Mouse (Mus musculus): ENCODE measurements around the gene Ddhd1.
A peak's percentile ranks its signal among the peaks of the same experiment; 100 is the strongest.

Gene Ddhd1

DNA sequence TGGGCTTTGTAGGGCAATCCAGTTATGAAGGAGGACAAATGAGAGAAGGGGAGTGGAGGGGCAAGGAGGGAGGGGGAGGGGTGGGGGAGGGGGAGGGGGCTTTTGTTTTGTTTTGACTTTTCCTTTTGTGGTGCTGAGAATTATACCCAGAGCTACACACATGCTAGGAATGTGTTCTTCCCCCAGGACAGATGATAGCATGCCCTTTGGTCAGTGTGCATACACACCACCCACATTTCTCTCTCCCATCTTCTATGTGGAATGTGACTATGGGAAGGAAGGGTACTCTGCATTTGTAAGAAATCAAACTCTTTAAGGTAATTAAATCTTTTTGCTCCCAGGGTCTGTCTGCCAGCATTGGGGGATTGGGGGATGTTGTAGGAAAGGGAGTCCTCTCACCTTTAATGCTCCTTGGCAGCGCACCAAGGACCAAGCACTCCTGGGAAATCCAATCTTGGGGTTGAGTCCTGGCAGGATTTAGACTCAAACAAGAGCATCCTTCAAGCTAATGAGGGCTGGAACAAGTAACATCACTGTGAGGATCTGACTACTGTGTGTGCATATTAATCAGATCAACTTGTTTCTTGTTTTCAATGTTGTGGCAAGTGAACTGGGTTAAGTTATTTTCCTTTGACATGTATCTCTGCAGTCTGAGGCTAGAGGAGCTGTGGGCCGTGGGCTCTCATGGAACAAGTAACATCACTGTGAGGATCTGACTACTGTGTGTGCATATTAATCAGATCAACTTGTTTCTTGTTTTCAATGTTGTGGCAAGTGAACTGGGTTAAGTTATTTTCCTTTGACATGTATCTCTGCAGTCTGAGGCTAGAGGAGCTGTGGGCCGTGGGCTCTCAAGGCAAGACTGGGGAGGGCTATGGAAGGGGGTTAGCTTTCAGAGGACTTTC lies 76.8 kb downstream of the Ddhd1 start:
- DNase-seq (ENCODE audit: low spot score) = peak; percentile 53

DNA sequence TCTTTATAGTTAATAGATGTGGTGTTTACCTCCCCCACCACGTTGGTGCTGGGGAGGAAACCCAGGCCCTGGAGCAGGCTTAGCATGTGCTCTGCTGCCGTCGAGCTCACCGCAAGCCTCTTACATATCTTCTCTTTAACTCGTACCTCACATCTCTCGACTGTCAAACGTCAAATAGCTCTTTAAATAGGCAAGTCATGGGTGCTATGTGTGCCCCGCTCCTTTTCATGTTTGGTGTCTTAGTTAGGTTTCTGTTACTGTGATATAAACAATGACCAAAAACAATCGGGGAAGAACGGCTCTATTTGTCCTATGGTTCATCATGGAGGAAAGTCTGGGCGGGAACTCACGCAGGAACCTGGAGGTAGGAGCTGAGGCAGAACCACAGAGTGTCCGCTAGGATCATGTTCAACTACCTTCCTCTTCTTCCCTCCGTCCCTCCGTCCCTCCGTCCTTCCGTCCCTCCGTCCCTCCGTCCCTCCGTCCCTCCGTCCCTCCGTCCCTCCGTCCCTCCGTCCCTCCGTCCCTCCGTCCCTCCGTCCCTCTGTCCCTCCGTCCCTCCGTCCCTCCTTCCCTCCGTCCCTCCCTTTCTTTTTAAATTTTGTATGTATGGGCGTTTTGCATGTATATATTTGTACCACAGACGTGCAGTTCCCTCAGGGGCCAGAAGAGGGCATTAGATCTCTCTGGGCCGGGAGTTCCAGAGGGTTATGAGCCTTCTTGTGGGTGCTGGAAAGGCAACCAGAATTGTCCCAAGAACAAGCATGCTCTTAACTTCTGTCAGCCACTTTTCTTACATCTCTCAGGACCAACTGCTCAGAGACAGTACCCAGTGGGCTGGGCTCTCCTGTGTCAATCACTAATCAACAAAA lies 91.6 kb downstream of the Ddhd1 start:
- DNase-seq (ENCODE audit: low spot score) = peak; percentile 67

DNA sequence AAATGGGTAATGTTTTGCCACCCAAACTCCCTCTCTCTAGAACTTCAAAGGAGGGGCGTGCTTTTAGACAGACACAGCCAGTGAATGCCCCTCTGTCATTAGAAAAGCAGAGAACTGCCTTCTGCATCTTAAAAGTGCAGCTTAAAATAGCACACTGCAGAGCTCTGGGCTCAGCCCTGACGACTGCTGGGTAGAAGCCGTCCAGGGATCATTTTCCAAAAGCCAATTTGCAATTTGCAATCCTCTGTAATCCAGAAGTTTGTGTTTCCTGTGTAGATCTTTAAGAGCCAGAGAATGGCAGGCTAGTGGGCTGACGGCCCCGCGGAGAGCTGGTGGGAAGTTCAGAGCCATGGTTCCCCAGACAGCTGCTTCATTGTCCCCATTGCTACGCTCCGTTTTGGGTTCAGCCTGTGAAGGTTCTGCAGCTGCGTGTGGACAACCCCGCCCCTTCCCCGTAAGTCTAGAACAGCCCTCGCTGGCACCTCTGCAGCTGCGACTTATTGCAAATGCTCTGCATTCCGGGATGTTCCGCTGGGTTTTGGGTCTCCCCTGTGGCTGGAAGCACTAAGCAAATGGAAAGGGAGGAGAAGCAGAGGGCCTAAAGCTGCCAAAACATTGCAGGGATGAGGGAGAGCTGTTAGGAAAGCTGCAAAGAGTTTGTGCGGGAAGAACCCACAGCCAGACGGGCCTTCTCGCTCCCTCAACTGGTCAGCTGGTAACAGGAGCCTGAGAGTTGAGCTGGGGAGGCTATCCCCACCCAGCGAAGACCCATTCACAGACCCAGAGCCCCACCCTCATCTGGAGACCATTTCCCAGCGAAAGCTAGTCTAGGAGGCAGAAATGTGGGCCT lies 92.5 kb downstream of the Ddhd1 start:
- peak; percentile 56 for DNase-seq (ENCODE audit: low spot score)

DNA sequence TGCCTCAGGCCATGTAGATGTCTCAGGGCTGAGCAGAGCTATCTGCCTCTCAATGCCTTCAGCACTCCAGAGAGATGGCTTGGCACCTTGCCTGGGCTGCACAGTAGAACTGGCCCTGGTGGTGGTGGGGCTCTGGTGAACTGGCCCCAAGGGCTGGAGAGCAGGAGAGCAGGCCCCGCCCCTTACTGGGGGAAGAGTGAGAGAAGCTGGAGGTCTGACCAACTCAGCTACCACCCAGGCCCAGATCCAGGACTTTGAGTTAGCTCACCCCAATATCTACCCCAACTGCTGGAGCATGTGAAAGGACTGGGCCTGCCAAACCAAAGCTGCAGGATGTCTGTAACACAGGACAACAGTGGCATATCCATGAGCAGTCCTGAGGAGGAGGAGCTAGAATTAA lies 94.4 kb downstream of the Ddhd1 start:
- DNase-seq (ENCODE audit: low spot score) = peak; percentile 55

DNA sequence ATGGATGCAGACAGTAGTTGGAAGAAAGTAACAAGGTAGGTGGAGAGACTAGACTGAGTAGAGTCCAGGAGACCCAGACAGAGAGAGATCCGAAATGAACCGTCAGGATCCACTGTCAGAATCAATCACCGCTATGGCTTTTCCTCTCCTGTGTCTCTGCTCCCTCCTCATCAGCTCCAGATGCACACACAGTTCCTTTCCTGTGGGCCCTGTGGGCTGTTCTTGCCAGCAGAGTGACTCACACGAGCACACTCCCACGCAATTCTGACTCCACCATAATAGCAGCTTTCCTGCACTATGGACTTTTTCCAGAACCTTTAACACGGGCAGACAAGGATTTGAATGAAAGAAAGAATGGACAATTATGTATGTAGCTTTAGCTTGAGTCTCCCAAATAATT lies 96.3 kb downstream of the Ddhd1 start:
- peak; percentile 58 for DNase-seq (ENCODE audit: low spot score)

DNA sequence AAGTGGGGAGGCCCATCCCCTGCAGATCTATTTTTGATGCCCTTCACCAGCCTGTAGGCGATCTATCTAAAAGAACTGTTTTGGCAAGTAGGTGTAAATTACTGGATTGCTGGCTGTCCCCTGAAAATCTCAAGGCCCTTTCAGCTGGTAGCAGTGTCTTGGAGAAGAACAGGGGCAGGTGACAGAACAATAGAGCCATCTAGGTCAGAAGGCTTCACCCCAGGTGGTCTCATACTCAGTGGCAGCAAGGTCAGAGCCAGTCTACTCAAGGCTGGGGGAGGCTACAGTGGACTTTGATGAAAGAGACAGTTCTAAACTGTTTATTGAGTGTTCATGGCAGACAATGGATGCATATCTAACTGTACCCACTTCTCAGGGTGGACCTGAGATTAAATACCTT lies 98.9 kb downstream of the Ddhd1 start:
- DNase-seq (ENCODE audit: low spot score) = no peak

DNA sequence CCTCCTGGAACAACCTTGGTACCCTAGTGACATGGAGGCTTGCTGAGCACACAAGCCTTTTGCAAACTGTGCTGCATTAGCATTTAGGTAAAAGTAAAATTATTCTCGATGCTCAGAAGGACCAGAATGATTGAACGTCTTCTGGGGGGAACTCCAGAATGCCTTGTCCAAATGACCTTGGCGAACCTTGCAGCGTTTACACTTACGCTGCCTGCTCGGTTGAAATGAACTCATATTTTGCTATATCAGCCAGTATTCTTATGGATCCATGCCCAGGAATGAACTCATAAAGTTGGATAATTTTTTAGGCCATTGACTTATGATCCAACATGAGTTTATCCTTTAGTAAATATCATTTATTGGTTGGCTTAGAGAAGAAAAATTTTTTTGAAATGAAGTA lies 103.6 kb downstream of the Ddhd1 start:
- DNase-seq (ENCODE audit: low spot score) = no peak

DNA sequence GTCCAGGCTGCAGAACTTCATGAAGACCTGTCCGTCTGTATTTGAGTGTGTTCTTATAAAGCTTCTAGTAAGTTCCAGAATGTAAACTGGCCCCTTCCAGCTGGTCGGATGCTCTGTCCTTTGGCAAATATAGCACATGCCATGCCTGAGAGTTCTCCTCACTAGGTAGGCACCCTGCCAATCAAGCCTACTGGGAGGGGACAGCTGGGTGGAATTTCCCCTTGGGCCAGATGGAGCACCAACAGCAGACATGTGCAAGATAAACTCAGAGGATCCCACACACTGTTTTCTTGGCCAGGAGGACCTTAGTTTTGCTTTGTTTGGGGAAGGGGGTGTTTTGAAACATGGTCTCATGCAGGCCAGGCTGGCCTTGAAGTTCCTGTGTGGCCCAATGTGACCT lies 104.1 kb downstream of the Ddhd1 start:
- DNase-seq (ENCODE audit: low spot score) = peak; percentile 75

DNA sequence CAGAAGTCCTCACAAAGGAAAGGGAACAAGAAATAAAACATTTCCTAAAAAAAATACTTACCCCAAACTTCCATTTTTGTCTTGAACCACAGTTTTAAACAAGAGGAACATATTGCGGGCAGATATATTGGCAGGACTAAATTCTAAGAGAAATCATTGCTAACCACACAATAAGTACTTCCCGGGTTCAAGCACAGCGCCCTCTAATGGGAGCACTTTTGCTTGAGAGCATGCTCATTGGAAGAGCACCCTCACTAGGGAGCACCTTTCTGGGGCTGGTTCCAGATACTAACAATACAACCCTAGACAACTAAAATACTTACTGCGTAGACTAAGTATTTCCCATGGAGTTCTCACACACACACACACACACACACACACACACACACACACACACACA lies 105.5 kb downstream of the Ddhd1 start:
- peak; percentile 19 for DNase-seq (ENCODE audit: low spot score)

DNA sequence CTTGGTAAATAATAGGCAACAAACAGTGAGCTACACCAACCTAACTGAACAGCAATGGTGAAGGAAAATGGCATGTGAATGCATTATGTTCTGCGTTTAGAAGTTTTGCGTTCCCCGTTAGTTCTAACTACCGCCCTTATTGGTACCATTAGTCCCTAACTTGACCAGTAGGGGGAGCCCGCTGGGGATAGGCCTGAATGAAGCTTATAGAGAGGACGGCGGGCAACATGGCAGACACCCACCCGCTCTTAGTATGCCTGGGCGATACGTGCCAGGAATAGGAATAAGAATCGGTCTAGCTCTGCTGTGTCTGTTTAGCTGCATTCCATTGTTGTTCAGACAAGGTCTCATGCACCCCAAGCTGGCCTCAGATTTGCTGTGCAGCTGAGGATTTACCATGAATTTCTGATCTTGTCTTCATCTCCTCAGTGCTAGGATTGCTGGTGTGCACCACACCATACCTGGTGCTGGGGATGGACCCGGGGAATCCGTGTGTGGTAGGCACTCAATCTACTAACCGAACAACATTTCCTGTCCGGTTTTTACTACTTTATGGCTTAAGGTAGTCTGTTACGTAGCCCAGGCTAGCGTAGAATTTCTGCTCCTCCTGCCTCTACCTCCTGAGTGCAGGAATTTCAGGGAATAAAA lies 106.7 kb downstream of the Ddhd1 start:
- DNase-seq (ENCODE audit: low spot score) = peak; percentile 53

DNA sequence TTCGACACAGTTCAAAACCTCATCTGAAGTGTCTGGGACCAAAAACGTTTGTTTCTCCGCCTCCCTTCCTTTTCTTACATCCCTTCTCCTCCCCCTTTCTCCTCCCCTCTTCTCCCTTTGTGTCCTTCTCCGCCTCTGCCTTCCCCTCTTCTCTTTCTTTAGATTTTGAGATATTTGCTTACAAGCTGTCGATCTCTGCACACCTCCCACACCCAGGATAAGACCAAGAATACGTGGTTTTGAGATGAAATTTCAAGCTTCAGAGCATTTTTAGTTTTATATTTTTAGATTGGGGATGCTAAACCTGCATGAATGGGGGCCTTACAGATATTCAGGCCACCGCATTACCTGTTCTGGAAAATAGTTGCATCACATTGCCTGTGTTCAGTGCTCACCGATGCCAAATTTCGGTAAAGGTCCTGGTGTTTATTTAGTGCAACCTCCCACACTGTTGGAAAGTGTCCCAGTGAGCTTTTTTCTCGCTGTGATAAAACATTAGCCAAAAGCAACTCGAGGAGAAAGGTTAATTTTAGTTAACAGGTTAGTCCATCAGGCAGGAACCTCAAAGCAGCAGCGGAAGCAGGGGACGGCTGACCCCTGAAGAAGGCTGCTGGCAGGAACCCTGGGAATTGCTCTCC lies 107.8 kb downstream of the Ddhd1 start:
- peak; percentile 28 for DNase-seq (ENCODE audit: low spot score)

DNA sequence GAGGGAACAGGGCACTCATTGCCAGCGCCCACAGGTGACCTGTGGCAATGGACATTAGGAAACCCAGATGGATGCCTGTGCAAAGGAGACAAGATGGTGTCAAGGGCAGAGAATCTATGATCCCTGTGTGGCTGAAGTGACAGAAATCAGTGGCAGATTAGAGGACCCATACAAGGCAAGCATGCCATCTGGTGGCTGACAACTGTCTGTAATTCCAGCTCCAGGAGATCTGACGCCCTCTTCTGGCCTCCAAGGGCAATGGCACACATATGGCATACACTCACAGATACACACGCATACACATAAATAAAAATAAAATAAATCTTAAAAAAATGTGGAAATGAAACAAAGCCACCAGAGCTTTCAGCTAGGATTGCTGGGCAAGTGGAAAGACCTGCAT lies 109.8 kb downstream of the Ddhd1 start:
- no peak for DNase-seq (ENCODE audit: low spot score)

DNA sequence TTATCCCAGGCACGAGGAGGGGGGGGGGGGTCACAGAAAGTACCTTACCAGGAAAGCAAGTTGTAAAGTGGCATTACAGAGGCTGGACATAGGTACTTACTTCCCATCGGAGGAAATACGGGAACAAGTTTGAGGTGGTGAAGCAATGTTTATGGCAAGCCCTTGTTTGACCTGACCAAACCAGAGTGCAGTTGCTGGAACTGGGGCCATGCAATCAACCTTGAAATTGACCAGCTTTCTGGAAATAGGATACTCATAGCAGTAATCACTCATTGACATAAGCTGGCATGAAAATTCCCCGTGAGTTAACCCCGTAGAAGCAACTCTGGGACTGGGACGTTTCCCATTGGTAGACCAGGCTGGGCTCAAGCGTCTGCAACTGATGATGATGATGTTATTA lies 113.0 kb downstream of the Ddhd1 start:
- DNase-seq (ENCODE audit: low spot score) = no peak

DNA sequence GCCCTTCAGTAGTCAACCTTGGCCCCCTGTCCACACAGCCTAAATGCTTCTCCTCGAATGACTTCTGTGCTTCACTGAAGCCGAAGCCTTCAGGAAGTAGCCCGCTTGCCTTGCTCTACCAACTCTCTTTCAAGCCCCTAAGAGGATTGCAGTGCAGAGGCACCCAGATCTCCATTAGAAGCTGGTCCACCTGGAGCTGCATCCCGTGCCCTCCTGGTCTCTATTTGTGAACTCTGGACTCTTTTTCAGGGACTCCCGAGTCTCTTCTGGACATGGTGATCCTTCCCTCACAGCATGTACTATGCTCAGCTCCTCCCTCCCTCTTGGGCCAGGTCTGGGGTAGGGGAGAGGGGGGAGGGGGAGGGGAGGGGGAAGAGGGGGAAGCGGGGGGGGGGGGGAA lies 113.9 kb downstream of the Ddhd1 start:
- DNase-seq (ENCODE audit: low spot score) = no peak

DNA sequence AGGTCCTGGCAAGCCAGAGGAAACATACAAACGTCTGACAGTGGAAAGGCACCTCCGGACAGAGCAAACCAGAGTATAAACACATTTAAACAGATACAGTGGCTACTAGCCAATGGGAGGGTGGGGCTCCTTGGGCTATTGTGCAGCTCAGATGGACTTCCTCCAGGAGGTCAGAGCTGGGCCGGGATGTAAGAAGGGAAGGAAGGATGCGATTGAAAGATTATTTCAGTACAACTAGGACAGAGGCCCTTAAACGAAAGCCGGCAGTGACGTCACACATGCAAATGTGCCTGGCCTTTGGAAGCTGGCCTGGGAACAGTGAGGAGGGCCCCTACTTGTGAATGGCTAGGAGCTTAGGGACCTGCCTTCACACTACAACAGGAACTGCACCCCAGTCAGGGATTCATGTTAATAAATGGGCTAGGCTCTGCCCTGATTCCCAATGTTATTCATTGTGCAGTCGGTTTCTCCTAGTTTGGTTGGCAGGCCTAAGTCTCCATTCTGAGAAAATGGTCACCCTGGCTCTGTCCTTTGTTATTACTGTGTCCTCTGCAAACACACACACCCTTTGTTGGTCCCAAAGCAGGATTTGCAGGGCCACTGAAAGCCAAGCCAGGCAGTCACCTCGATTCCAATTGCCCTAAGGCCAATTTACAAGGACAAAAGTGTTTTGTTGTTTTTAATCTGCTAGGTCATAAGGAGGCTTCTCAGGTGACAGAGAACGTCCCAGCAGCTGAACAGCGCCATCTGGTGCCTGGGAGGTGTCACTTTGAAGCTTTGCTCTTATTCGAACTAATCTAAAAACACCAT lies 118.1 kb downstream of the Ddhd1 start:
- peak; percentile 71 for DNase-seq (ENCODE audit: low spot score)

Data from layer of hippocampus, adult 11-12 months (tissue).